Mouse (Mus musculus) c-Kit-positive CD71-positive TER-119-positive erythroid progenitor cells, embryonic 14.5 days (primary cell): ENCODE measurements at regions not wholly inside any gene's neighbourhood (a gene's known extent, or its start where the extent isn't known, plus 50 kb on each side); places are given as distances from the start of the nearest gene placed in this dataset.

Experiments used
- DNase-seq: peaks from one replicate; pipeline ENCODE4 v3.0.0-alpha.2; 2013; ENCODE audit warnings: low spot score

GRCm38 (mm10) chr2:30525295-30525694 lies 51.3 kb upstream of the Ier5l start:
- no peak for DNase-seq

- no peak for DNase-seq
Measured at GRCm38 (mm10) chr2:30525831-30526230, 51.8 kb upstream of the Ier5l start.

- no peak for DNase-seq
Measured at GRCm38 (mm10) chr2:30527495-30527894, 53.5 kb upstream of the Ier5l start.

- DNase-seq: no peak
Measured at GRCm38 (mm10) chr2:30532948-30533347, 58.9 kb upstream of the Ier5l start.

- no peak for DNase-seq
Measured at GRCm38 (mm10) chr2:30533367-30533766, 59.3 kb upstream of the Ier5l start.

- DNase-seq: no peak
Measured at GRCm38 (mm10) chr2:30534485-30534884, 60.4 kb upstream of the Cstad start.

- DNase-seq: no peak
Measured at GRCm38 (mm10) chr2:30539305-30539704, 55.5 kb upstream of the Cstad start.

- DNase-seq: no peak
Measured at GRCm38 (mm10) chr2:30541541-30541940, 53.3 kb upstream of the Cstad start.

GRCm38 (mm10) chr2:30544782-30545435 lies 49.9 kb upstream of the Cstad start:
- DNase-seq: peak; percentile 71
